Mouse (Mus musculus) E14TG2a.4 (cell line): ENCODE data around the gene Nfatc3.
A peak's percentile ranks its signal among the peaks of the same experiment; 100 is the strongest.

Experiments
- H3K27me3 ChIP-seq: 2 replicates; pipeline ENCODE4 v1.6.1; 2014; ENCODE audit warnings: low read length, control low read depth; ENCODE audit not compliant: insufficient read depth
- H3K36me3 ChIP-seq: 2 replicates; pipeline ENCODE4 v1.6.1; 2014; ENCODE audit warnings: low read length, control low read depth; ENCODE audit not compliant: insufficient read depth
- H3K4me1 ChIP-seq: replicated peaks from 2 replicates; pipeline ENCODE4 v1.6.1; 2014; ENCODE audit warnings: low read depth, low read length, control low read depth
- H3K4me3 ChIP-seq: replicated peaks from 2 replicates; pipeline ENCODE4 v1.5.1; 2014; ENCODE audit warnings: mild to moderate bottlenecking, low read length
- H3K9me3 ChIP-seq: 2 replicates; pipeline ENCODE4 v1.6.1; 2014; ENCODE audit warnings: low read length, control low read depth
- CTCF ChIP-seq: conservative IDR thresholded peaks from 2 replicates; pipeline ENCODE4 v1.5.1; 2014; ENCODE audit warnings: low read length
- NANOG ChIP-seq: IDR thresholded peaks from 2 replicates; pipeline ENCODE4 v1.6.1; 2014; ENCODE audit warnings: borderline replicate concordance, low read length, mixed read lengths
- POU5F1 ChIP-seq: IDR thresholded peaks from 2 replicates; pipeline ENCODE4 v1.6.1; 2014; ENCODE audit warnings: low read length, borderline replicate concordance

The Nfatc3 gene

GRCm38 (mm10) chr8:106052510-106053089, 6.0 kb upstream of the Nfatc3 start:
- Histone ChIP-seq H3K9me3 (no peaks in the 10 kb centered on the region), H3K4me3 (no peak overlapping the region), H3K36me3 (peaks cover 59% of the 10 kb centered on the region), H3K4me1 (peaks cover 34% of the 10 kb centered on the region), H3K27me3 (no peaks in the 10 kb centered on the region)
- TF ChIP-seq NANOG = no peak
- no peak for TF ChIP-seq CTCF
- no peak for TF ChIP-seq POU5F1

- no peaks in the 10 kb centered on the region for H3K27me3 ChIP-seq
- peaks cover 47% of the 10 kb centered on the region for H3K36me3 ChIP-seq
- peaks cover 47% of the 10 kb centered on the region for H3K4me1 ChIP-seq
- H3K4me3 ChIP-seq = peak overlapping the region; percentile 32; the same call in 1 of the 2 replicates
- TF ChIP-seq POU5F1 (no peak), NANOG (no peak), CTCF (no peak)
- no peaks in the 10 kb centered on the region for H3K9me3 ChIP-seq
Measured at GRCm38 (mm10) chr8:106054190-106054811, 4.3 kb upstream of the Nfatc3 start.

GRCm38 (mm10) chr8:106055038-106055437, 3.6 kb upstream of the Nfatc3 start:
- no peak for TF ChIP-seq POU5F1
- TF ChIP-seq CTCF = no peak
- TF ChIP-seq NANOG = no peak
- H3K36me3 ChIP-seq = peaks cover 40% of the 10 kb centered on the region
- H3K4me1 ChIP-seq = peaks cover 47% of the 10 kb centered on the region
- H3K9me3 ChIP-seq = no peaks in the 10 kb centered on the region
- peak overlapping the region; percentile 32; the same call in 1 of the 2 replicates for H3K4me3 ChIP-seq
- no peaks in the 10 kb centered on the region for H3K27me3 ChIP-seq

GRCm38 (mm10) chr8:106056455-106056982, 2.1 kb upstream of the Nfatc3 start:
- TF ChIP-seq NANOG (no peak), CTCF (no peak), POU5F1 (no peak)
- no peaks in the 10 kb centered on the region for H3K9me3 ChIP-seq
- no peak overlapping the region for H3K4me3 ChIP-seq
- H3K36me3 ChIP-seq = peaks cover 25% of the 10 kb centered on the region
- H3K4me1 ChIP-seq = peaks cover 55% of the 10 kb centered on the region
- H3K27me3 ChIP-seq = no peaks in the 10 kb centered on the region

- Histone ChIP-seq H3K4me1 (peaks cover 46% of the 10 kb centered on the region), H3K27me3 (no peaks in the 10 kb centered on the region), H3K4me3 (peak overlapping the region; percentile 93), H3K9me3 (no peaks in the 10 kb centered on the region), H3K36me3 (no peaks in the 10 kb centered on the region)
- TF ChIP-seq CTCF (no peak), NANOG (no peak), POU5F1 (no peak)
Measured at GRCm38 (mm10) chr8:106059613-106060371, 1.2 kb downstream of the Nfatc3 start.

- Histone ChIP-seq H3K27me3 (no peaks in the 10 kb centered on the region), H3K4me1 (peaks cover 39% of the 10 kb centered on the region), H3K9me3 (no peaks in the 10 kb centered on the region), H3K4me3 (peak overlapping the region; percentile 93), H3K36me3 (no peaks in the 10 kb centered on the region)
- TF ChIP-seq CTCF (no peak), NANOG (no peak), POU5F1 (no peak)
Measured at GRCm38 (mm10) chr8:106060521-106060920, 1.9 kb downstream of the Nfatc3 start.

GRCm38 (mm10) chr8:106061686-106062085, 3.0 kb downstream of the Nfatc3 start:
- TF ChIP-seq CTCF = no peak
- no peak for TF ChIP-seq NANOG
- TF ChIP-seq POU5F1 = no peak
- H3K9me3 ChIP-seq = no peaks in the 10 kb centered on the region
- no peak overlapping the region for H3K4me3 ChIP-seq
- peaks cover 33% of the 10 kb centered on the region for H3K4me1 ChIP-seq
- H3K36me3 ChIP-seq = no peaks in the 10 kb centered on the region
- no peaks in the 10 kb centered on the region for H3K27me3 ChIP-seq

- Histone ChIP-seq H3K4me1 (peaks cover 29% of the 10 kb centered on the region), H3K9me3 (no peaks in the 10 kb centered on the region), H3K36me3 (no peaks in the 10 kb centered on the region), H3K4me3 (no peak overlapping the region), H3K27me3 (no peaks in the 10 kb centered on the region)
- no peak for TF ChIP-seq CTCF
- no peak for TF ChIP-seq NANOG
- TF ChIP-seq POU5F1 = no peak
Measured at GRCm38 (mm10) chr8:106063046-106063445, 4.4 kb downstream of the Nfatc3 start.
